Mouse (Mus musculus): ENCODE results near the gene Hist1h2bb. TPM values are rescaled to one million over a fixed set of nuclear protein-coding genes. Genes with fewer than 3 reads are reported as not detected.
"Not testable (repeated sequence)": the region's sequence is repeated elsewhere in the genome, so short reads cannot be mapped to it uniquely, and the experiment has no call there.

Gene Hist1h2bb
- polyA plus RNA-seq, 1 experiment: 5.7 TPM

- Histone ChIP-seq H3K27ac (ENCODE audit: insufficient read depth, low read length) (peak within 1 kb of the TSS; percentile 93), H3K4me3 (ENCODE audit: insufficient read depth, low read length) (peak within 1 kb of the TSS; percentile 40)
- peak; percentile 94 for TF ChIP-seq POLR2A (IDR thresholded peaks at IDR 0.05; ENCODE audit: low read depth, low read length)
- not testable (repeated sequence) for H3K4me1 ChIP-seq (ENCODE audit: control insufficient read depth, insufficient read depth, low read length)
These were observed 15.6 kb downstream of the Hist1h2bb start, which contains the start of gene Hist1h3a for GRCm38 (mm10) chr13:23761871-23762821. TSS of gene Hist1h3a (minus strand) at chr13:23762386.

DNA sequence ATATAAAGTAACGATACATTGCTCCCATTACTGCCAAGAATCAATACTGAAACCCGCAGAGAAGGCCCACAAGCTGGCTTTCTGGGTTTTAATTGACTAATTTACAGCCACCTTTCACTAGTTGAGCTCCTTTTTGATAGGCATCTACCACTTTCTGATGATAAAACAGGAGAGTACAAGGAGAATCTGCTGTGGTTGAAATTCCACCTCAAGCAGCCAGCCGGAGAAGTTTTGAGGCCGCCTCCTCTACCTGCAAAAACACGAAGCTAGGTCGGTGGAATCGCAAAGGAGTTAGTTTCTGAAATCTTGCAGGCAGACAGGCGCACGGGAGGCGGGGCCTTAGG is 16.7 kb downstream of the Hist1h2bb start:
- no peak for TF ChIP-seq CTCF (IDR thresholded peaks at IDR 0.05; ENCODE audit: borderline replicate concordance, insufficient read depth, low read length)
- TF ChIP-seq POLR2A (IDR thresholded peaks at IDR 0.05; ENCODE audit: low read depth, low read length): no peak
- H3K4me1 ChIP-seq (ENCODE audit: control insufficient read depth, insufficient read depth, low read length): no peaks in the 10 kb centered on the region
- no peak overlapping the region for H3K4me3 ChIP-seq (ENCODE audit: insufficient read depth, low read length)
- H3K27ac ChIP-seq (ENCODE audit: insufficient read depth, low read length): peak overlapping the region; percentile 74

DNA sequence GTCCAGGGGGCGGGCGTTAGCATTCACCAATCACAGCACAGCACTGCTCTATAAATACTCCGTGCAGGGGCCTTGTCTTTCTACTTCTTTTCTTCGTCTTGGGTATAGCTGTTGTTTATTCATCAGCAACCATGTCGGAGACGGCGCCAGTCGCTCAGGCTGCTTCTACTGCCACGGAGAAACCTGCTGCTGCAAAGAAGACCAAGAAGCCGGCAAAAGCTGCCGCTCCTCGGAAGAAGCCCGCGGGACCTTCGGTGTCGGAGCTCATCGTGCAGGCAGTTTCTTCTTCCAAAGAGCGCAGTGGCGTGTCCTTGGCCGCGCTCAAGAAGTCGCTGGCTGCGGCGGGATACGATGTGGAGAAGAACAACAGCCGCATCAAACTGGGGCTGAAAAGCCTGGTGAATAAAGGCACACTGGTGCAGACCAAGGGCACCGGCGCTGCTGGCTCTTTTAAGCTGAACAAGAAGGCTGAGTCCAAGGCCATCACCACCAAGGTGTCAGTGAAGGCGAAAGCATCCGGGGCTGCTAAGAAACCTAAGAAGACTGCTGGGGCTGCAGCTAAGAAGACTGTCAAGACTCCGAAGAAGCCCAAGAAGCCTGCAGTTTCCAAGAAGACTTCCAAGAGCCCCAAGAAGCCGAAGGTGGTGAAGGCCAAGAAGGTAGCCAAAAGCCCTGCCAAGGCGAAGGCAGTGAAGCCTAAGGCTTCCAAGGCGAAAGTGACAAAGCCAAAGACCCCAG is 17.2 kb downstream of the Hist1h2bb start, which contains the start of gene Hist1h1a:
Hist1h1a (plus strand) TSS at position 81 of the 738 bp plus-strand sequence.
- Histone ChIP-seq H3K27ac (ENCODE audit: insufficient read depth, low read length) (peak within 1 kb of the TSS; percentile 74), H3K4me1 (ENCODE audit: control insufficient read depth, insufficient read depth, low read length) (no peaks in the 10 kb centered on the region), H3K4me3 (ENCODE audit: insufficient read depth, low read length) (peak within 1 kb of the TSS; percentile 51)
- TF ChIP-seq CTCF (IDR thresholded peaks at IDR 0.05; ENCODE audit: borderline replicate concordance, insufficient read depth, low read length) (no peak), POLR2A (IDR thresholded peaks at IDR 0.05; ENCODE audit: low read depth, low read length) (peak; percentile 99)

DNA sequence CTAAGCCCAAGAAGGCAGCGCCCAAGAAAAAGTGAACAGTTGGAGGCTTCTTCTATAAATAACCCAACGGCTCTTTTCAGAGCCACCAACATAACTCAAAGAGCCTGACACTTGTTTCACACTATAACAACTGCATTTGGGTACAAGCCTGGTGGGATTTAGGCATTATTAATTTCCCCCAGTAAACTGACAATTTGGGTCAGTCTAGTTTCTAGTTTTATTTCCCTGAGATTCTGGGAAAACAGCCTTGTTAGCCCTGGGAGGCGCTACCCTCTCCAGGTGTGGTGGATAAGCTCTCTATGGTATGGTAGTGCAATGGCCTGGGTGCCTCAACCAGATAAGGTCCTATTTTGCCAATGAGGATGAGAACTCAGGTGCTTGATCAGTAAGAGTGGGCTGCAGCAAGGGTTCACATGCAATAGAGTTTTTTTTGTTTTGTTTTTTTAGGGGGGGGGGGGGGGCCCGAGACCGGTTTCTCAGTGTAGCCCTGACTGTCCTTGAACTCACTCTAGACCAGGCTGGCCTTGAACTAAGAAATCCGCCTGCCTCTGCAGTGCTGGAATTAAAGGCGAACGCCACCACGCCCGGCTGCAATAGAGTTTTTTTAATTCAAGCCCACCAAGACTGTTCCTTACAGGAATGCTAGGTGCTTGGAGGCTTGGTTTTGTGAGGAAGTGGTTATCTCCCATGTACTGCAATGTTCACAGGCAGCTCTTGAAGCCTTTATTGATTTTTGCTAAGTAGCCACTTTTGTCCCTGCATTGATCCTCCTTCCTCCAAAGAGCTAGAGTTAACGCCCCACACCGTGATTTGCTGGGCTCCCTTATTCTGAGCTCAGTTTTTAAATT is 18.0 kb downstream of the Hist1h2bb start:
- H3K27ac ChIP-seq (ENCODE audit: insufficient read depth, low read length): no peak overlapping the region
- TF ChIP-seq CTCF (IDR thresholded peaks at IDR 0.05; ENCODE audit: borderline replicate concordance, insufficient read depth, low read length): no peak
- peak; percentile 61 for TF ChIP-seq POLR2A (IDR thresholded peaks at IDR 0.05; ENCODE audit: low read depth, low read length)
- H3K4me1 ChIP-seq (ENCODE audit: control insufficient read depth, insufficient read depth, low read length): no peaks in the 10 kb centered on the region
- peak overlapping the region; percentile 51; the same call in 1 of the 2 replicates for H3K4me3 ChIP-seq (ENCODE audit: insufficient read depth, low read length)

GRCm38 (mm10) chr13:23765172-23765513 is 18.6 kb downstream of the Hist1h2bb start:
- Histone ChIP-seq H3K27ac (ENCODE audit: insufficient read depth, low read length) (no peak overlapping the region), H3K4me3 (ENCODE audit: insufficient read depth, low read length) (no peak overlapping the region), H3K4me1 (ENCODE audit: control insufficient read depth, insufficient read depth, low read length) (no peaks in the 10 kb centered on the region)
- TF ChIP-seq POLR2A (IDR thresholded peaks at IDR 0.05; ENCODE audit: low read depth, low read length): no peak
- TF ChIP-seq CTCF (IDR thresholded peaks at IDR 0.05; ENCODE audit: borderline replicate concordance, insufficient read depth, low read length): no peak

DNA sequence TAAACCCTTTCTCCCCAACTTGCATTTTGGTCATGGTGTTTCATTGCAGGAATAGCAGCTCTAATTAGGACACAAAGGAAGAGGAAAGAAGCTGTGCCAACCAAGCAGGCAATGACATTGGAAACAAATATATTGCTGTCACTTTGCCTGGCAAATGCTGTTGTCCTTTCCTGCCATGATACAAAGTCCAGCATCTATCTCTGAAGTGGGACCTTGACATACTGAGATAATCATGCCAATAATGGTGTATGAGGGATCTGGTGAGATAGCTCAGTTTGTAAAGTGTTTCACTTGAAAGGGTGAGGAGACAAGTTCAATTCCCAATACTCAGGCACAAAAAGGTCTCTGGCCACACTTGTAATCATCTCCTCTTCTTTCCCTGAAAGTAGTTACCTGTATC is 20.2 kb downstream of the Hist1h2bb start:
- Histone ChIP-seq H3K4me1 (ENCODE audit: control insufficient read depth, insufficient read depth, low read length) (no peaks in the 10 kb centered on the region), H3K4me3 (ENCODE audit: insufficient read depth, low read length) (no peak overlapping the region), H3K27ac (ENCODE audit: insufficient read depth, low read length) (no peak overlapping the region)
- no peak for TF ChIP-seq CTCF (IDR thresholded peaks at IDR 0.05; ENCODE audit: borderline replicate concordance, insufficient read depth, low read length)
- no peak for TF ChIP-seq POLR2A (IDR thresholded peaks at IDR 0.05; ENCODE audit: low read depth, low read length)

DNA sequence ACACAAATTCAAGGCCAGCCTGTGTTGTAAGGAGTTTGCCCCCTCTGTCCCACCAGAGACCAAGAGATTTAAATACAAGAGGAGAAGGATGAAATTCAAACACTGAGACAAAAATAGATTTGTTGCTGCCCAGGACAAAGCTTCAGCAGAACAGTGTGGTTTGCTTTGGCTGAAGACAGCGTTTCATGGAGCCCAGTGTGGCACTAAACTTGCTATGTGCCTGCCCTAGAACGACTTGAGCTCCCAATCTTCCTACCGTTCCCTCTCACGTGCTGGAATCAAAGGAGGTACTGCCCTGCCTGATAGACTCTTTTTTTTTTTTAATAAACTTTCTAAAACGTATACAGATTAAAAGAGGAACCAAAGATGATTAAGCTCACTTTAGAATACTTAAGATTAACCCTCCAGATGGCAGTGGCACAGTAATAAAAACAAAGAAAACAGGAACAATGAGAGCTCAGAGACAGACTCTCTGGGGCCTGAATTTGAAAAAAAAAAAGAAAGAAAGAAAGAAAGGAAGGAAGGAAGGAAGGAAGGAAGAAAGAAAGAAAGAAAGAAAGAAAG is 22.4 kb downstream of the Hist1h2bb start:
- Histone ChIP-seq H3K27ac (ENCODE audit: insufficient read depth, low read length) (no peak overlapping the region), H3K4me3 (ENCODE audit: insufficient read depth, low read length) (no peak overlapping the region), H3K4me1 (ENCODE audit: control insufficient read depth, insufficient read depth, low read length) (no peaks in the 10 kb centered on the region)
- TF ChIP-seq POLR2A (IDR thresholded peaks at IDR 0.05; ENCODE audit: low read depth, low read length) (no peak), CTCF (IDR thresholded peaks at IDR 0.05; ENCODE audit: borderline replicate concordance, insufficient read depth, low read length) (no peak)

DNA sequence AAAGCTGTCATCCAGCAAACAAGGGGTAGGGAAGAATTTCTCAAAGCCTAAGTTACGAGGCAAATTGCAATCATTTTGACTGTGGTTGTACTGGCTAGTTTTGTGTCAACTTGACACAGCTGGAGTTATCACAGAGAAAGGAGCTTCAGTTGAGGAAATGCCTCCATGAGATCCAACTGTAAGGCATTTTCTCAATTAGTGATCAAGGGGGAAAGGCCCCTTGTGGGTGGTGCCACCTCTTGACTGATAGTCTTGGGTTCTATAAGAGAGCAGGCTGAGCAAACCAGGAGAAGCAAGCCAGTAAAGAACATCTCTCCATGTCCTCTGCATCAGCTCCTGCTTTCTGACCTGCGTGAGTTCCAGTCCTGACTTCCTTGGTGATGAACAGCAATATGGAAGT is 23.1 kb downstream of the Hist1h2bb start, which contains the start of gene Trim38:
Trim38 (plus strand) TSS at position 301 of the 400 bp plus-strand sequence.
- H3K4me1 ChIP-seq (ENCODE audit: control insufficient read depth, insufficient read depth, low read length); H3K4me3 ChIP-seq (ENCODE audit: insufficient read depth, low read length); H3K27ac ChIP-seq (ENCODE audit: insufficient read depth, low read length): not testable (repeated sequence)
